Mouse (Mus musculus) megakaryocyte, embryonic 14.5 days (primary cell): ENCODE measurements at regions not wholly inside any gene's neighbourhood (a gene's known extent, or its start where the extent isn't known, plus 50 kb on each side); places are given as distances from the start of the nearest gene placed in this dataset.

Experiments used
- FLI1 ChIP-seq: IDR thresholded peaks from 2 replicates; pipeline ENCODE4 v1.6.1; 2012; ENCODE audit warnings: low read length, inconsistent platforms, mixed read lengths
- GATA1 ChIP-seq: IDR thresholded peaks from 3 replicates; pipeline ENCODE4 v1.6.1; 2012; ENCODE audit warnings: mixed read lengths, low read length, inconsistent platforms, borderline replicate concordance

GRCm38 (mm10) chr10:111787175-111787574 lies 185.3 kb upstream of the Krr1 start:
- TF ChIP-seq GATA1 = no peak
- no peak for TF ChIP-seq FLI1
